Mouse (Mus musculus) C2C12 (cell line): ENCODE data around the gene Rwdd2a.

ENCODE experiments used
- CEBPB ChIP-seq: IDR thresholded peaks from one replicate; pipeline ENCODE4 v1.6.1; 2011; ENCODE audit warnings: low read depth, mild to moderate bottlenecking, control low read depth, moderate library complexity
- CTCF ChIP-seq: IDR thresholded peaks from one replicate; pipeline ENCODE4 v1.5.1; 2011; ENCODE audit not compliant: control insufficient read depth, insufficient read depth, insufficient read length
- MYOD1 ChIP-seq: IDR thresholded peaks from one replicate; pipeline ENCODE4 v1.6.1; 2011; ENCODE audit warnings: low read depth; ENCODE audit not compliant: control insufficient read depth, insufficient read length

DNA sequence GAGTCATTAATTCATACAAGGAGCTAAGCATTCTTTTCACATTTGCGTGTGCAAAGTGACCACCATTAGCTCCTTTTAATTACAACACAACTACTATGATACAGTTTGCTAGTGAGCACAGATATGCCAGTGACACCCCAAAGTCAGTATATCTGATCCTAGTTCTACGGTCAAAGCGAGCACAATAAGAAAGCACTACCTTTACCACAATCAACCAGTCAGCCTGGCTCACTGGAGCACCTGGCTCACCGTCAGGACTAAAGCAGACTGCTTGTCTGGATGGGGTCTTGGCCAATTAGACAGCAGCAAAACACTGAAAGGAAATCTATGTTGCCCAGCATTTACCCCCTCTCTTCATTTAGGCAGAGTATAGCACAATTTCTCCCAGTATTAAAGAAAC is 40.3 kb downstream of the Rwdd2a start:
- TF ChIP-seq CEBPB (no peak), CTCF (no peak), MYOD1 (no peak)
